In the genomic region with DNA sequence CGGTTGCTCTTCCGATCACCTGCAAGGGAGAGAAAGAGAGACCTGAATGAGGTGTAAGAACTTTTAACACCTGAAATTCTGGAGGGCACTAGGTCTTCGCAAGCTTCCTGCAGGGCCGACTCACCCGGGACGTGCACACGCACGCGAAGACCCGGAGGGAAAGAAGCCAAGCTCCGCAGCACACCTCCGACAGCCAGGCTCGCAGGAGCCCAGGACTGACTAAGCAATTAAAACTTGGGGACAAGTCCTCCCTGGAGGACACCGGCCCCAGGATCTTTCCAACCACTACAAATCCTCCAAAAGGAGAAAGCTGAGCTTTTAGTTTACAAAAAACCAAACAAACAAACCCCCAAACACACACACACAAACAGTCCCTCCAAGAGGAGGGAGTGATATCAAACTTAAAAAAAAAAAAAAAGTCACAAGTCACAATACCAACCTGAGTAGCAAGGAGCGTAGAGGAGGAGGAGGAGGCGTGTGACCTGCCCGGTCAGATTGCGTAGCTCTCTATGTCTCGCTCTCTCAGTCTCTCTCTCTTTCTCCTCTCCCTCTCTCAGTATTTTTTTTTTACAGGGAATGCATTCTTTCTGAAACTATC, we compare ENCODE assay signal across 8 mouse cellular contexts. TPM values are rescaled to one million over a fixed set of nuclear protein-coding genes. Genes with fewer than 3 reads are reported as not detected.
DNase-seq lines count a peak whose midpoint lies in the region; ATAC-seq and TF ChIP-seq lines count a peak whose summit lies in the region.

No protein-coding gene starts in this region.

- peak overlapping the region; percentile 91 for H3K4me2 ChIP-seq in kidney, embryonic 14.5 days (replicated peaks; ENCODE audit: low read depth, low read length)
- peak overlapping the region; percentile 82 for H3K4me2 ChIP-seq in neural tube, embryonic 11.5 days (ENCODE audit: low read depth)

- peaks cover 3% of the 10 kb centered on the region; the same call in 1 of the 2 replicates for H3K36me3 ChIP-seq in kidney, embryonic 14.5 days (ENCODE audit: control insufficient read depth, insufficient read depth, low read length)
- no peaks in the 10 kb centered on the region for H3K36me3 ChIP-seq in neural tube, embryonic 11.5 days (ENCODE audit: control insufficient read depth, insufficient read depth, low read length)

- ATAC-seq in kidney, embryonic 14.5 days (ENCODE audit: low FRiP score, low TSS enrichment) = no peak
- peak; percentile 7 for ATAC-seq in inflammation-experienced regulatory T-cells, adult 6 months
- no peak for ATAC-seq in neural tube, embryonic 11.5 days (ENCODE audit: insufficient read depth, low FRiP score, low TSS enrichment)

- 0% methylated on average over 19 of the region's 19 CpGs for WGBS in kidney, embryonic 14.5 days
- whole genome bisulfite sequencing in neural tube, embryonic 11.5 days = 1% methylated on average over 19 of the region's 19 CpGs

- peak overlapping the region; percentile 42 for H3K4me3 ChIP-seq in kidney, embryonic 14.5 days (ENCODE audit: low read length)
- peak overlapping the region; percentile 62 for H3K4me3 ChIP-seq in bone marrow macrophage, adult 2 months (ENCODE audit: insufficient read depth, low read length)
- H3K4me3 ChIP-seq in neural tube, embryonic 11.5 days (ENCODE audit: low read depth, low read length) = peak overlapping the region; percentile 38

- H3K27me3 ChIP-seq in kidney, embryonic 14.5 days (ENCODE audit: control insufficient read depth, insufficient read depth, low read length) = peaks cover 65% of the 10 kb centered on the region
- H3K27me3 ChIP-seq in neural tube, embryonic 11.5 days (ENCODE audit: control insufficient read depth, insufficient read depth, low read length) = peaks cover 96% of the 10 kb centered on the region

- no peak for DNase-seq in kidney, postnatal 14 days
- peak; percentile 50 for DNase-seq in neural tube, embryonic 11.5 days (ENCODE audit: low spot score)
- DNase-seq in layer of hippocampus, postnatal 14 days (ENCODE audit: low spot score in 2 of 2) = no peak
- DNase-seq in urinary bladder, postnatal 4 days (ENCODE audit: low spot score in 2 of 2) = no peak
- no peak for DNase-seq in adrenal gland, postnatal 36 days

- TF ChIP-seq CTCF in bone marrow macrophage, adult 2 months (IDR thresholded peaks at IDR 0.05; ENCODE audit: low read depth, low read length) = no peak

- no peak for TF ChIP-seq POLR2A in bone marrow macrophage, adult 2 months (IDR thresholded peaks at IDR 0.05; ENCODE audit: borderline replicate concordance, low read depth, low read length)

- peak overlapping the region; percentile 57 for H3K27ac ChIP-seq in kidney, embryonic 14.5 days (ENCODE audit: low read depth, low read length)
- H3K27ac ChIP-seq in bone marrow macrophage, adult 2 months (ENCODE audit: insufficient read depth, low read depth, low read length) = no peak overlapping the region
- H3K27ac ChIP-seq in neural tube, embryonic 11.5 days (ENCODE audit: low read depth, low read length) = no peak overlapping the region

- H3K4me1 ChIP-seq in kidney, embryonic 14.5 days (ENCODE audit: control insufficient read depth, insufficient read depth, low read length) = peaks cover 9% of the 10 kb centered on the region; the same call in 1 of the 2 replicates
- H3K4me1 ChIP-seq in bone marrow macrophage, adult 2 months (ENCODE audit: control insufficient read depth, insufficient read depth, low read length) = 0 out of 2 replicates have a peak, but pooled peaks cover 4% of the 10 kb centered on the region
- peaks cover 9% of the 10 kb centered on the region for H3K4me1 ChIP-seq in neural tube, embryonic 11.5 days (ENCODE audit: control insufficient read depth, insufficient read depth, low read length)

- H3K9me3 ChIP-seq in kidney, embryonic 14.5 days (ENCODE audit: control insufficient read depth, low read length) = no peaks in the 10 kb centered on the region
- no peaks in the 10 kb centered on the region for H3K9me3 ChIP-seq in neural tube, embryonic 11.5 days (ENCODE audit: control insufficient read depth, low read length)

- H3K9ac ChIP-seq in kidney, embryonic 14.5 days (ENCODE audit: low read depth, low read length) = peak overlapping the region; percentile 64
- H3K9ac ChIP-seq in neural tube, embryonic 11.5 days (ENCODE audit: low read length) = no peak overlapping the region

RNA-seq across cellular contexts. Expression of gene 4930412O13Rik, which starts 3.0 kb away (rescaled TPM):
- 3.7 and 4.4 TPM in 2 replicates for polyA plus RNA-seq in kidney, embryonic 14.5 days (2014; fragmentation: Nextera tagmentation; extraction: Ambion mirVana)
- not detected in 2 replicates for polyA plus RNA-seq in bone marrow macrophage, adult 2 months (2012; ENCODE audit: insufficient read depth, insufficient read length, missing spikeins)
- polyA plus RNA-seq in inflammation-experienced regulatory T-cells, adult 6 months (2017; shearing (Covaris generic)) = not detected
- polyA plus RNA-seq in neural tube, embryonic 11.5 days (2014; fragmentation: Nextera tagmentation; extraction: Ambion mirVana) = 0.41 TPM in 1 of 2 replicates, not detected in the other
- total RNA-seq in layer of hippocampus, postnatal 14 days (2021) = not detected
- under 1 TPM; 0.26 to 0.76 TPM for total RNA-seq in adrenal gland, postnatal 36 days (2021)

RNA-seq across cellular contexts. Expression of gene 9230102O04Rik, which starts 11.3 kb away (rescaled TPM):
- 5.0 and 6.4 TPM in 2 replicates for polyA plus RNA-seq in kidney, embryonic 14.5 days (2014; fragmentation: Nextera tagmentation; extraction: Ambion mirVana)
- polyA plus RNA-seq in bone marrow macrophage, adult 2 months (2012; ENCODE audit: insufficient read depth, insufficient read length, missing spikeins) = not detected in 2 replicates
- polyA plus RNA-seq in inflammation-experienced regulatory T-cells, adult 6 months (2017; shearing (Covaris generic)) = 1 to 10 TPM in 2 of 3 experiments, not detected in 1; 1.5 to 1.6 TPM
- not detected in 2 replicates for polyA plus RNA-seq in neural tube, embryonic 11.5 days (2014; fragmentation: Nextera tagmentation; extraction: Ambion mirVana)
- total RNA-seq in layer of hippocampus, postnatal 14 days (2021) = not detected
- total RNA-seq in adrenal gland, postnatal 36 days (2021) = not detected

RNA-seq across cellular contexts. Expression of gene Gata3, which starts 11.8 kb away (rescaled TPM):
- 59.7 and 87.4 TPM in 2 replicates for polyA plus RNA-seq in kidney, embryonic 14.5 days (2014; fragmentation: Nextera tagmentation; extraction: Ambion mirVana)
- 1.9 TPM in 1 of 2 replicates, not detected in the other for polyA plus RNA-seq in bone marrow macrophage, adult 2 months (2012; ENCODE audit: insufficient read depth, insufficient read length, missing spikeins)
- 100 to 1,000 TPM; 131 to 148 (median 135) TPM for polyA plus RNA-seq in inflammation-experienced regulatory T-cells, adult 6 months (2017; shearing (Covaris generic))
- polyA plus RNA-seq in neural tube, embryonic 11.5 days (2014; fragmentation: Nextera tagmentation; extraction: Ambion mirVana) = 8.6 and 9.1 TPM in 2 replicates
- total RNA-seq in layer of hippocampus, postnatal 14 days (2021) = under 1 TPM; 0.44 to 0.79 TPM
- total RNA-seq in adrenal gland, postnatal 36 days (2021) = 10 to 100 TPM; 12.8 to 13.5 TPM
